8 mouse cellular contexts compared by ENCODE assay signal in genomic region chr11:98744456-98745019, GRCm38 (mm10). TPM values are rescaled to one million over a fixed set of nuclear protein-coding genes. Genes with fewer than 3 reads are reported as not detected.
DNase-seq lines count a peak whose midpoint lies in the region; ATAC-seq and TF ChIP-seq lines count a peak whose summit lies in the region.

No protein-coding gene starts in this region.

- peak overlapping the region; percentile 74 for H3K4me2 ChIP-seq in forebrain, embryonic 12.5 days
- peak overlapping the region; percentile 85 for H3K4me2 ChIP-seq in intestine, embryonic 16.5 days (ENCODE audit: low read depth, low read length)
- peak overlapping the region; percentile 67 for H3K4me2 ChIP-seq in midbrain, embryonic 15.5 days

- no peak for ATAC-seq in forebrain, embryonic 12.5 days (ENCODE audit: low FRiP score)
- no peak for ATAC-seq in intestine, embryonic 16.5 days
- no peak for ATAC-seq in midbrain, embryonic 15.5 days (replicated peaks)

- intact Hi-C loops in heart, adult 2 months (cut with DNase I) = no loop called here

- H3K27ac ChIP-seq in heart, adult 2 months = peak overlapping the region; percentile 100
- H3K27ac ChIP-seq in forebrain, embryonic 12.5 days = peak overlapping the region; percentile 98
- H3K27ac ChIP-seq in intestine, embryonic 16.5 days (ENCODE audit: low read length) = peak overlapping the region; percentile 99
- peak overlapping the region; percentile 100 for H3K27ac ChIP-seq in midbrain, embryonic 15.5 days

- peak overlapping the region; percentile 53 for H3K9ac ChIP-seq in heart, adult 2 months (ENCODE audit: low read depth, low read length)
- peak overlapping the region; percentile 94 for H3K9ac ChIP-seq in forebrain, embryonic 12.5 days
- peak overlapping the region; percentile 99 for H3K9ac ChIP-seq in intestine, embryonic 16.5 days (ENCODE audit: low read depth, low read length)
- H3K9ac ChIP-seq in midbrain, embryonic 15.5 days = peak overlapping the region; percentile 98

- no peaks in the 10 kb centered on the region for H3K9me3 ChIP-seq in forebrain, embryonic 12.5 days
- H3K9me3 ChIP-seq in intestine, embryonic 16.5 days (ENCODE audit: control insufficient read depth, low read length) = no peaks in the 10 kb centered on the region
- no peaks in the 10 kb centered on the region for H3K9me3 ChIP-seq in midbrain, embryonic 15.5 days

- peaks cover 44% of the 10 kb centered on the region for H3K4me1 ChIP-seq in heart, adult 2 months (ENCODE audit: control insufficient read depth, insufficient read depth, low read length)
- peaks cover 90% of the 10 kb centered on the region for H3K4me1 ChIP-seq in forebrain, embryonic 12.5 days
- peaks cover 75% of the 10 kb centered on the region for H3K4me1 ChIP-seq in intestine, embryonic 16.5 days (ENCODE audit: control insufficient read depth, insufficient read depth, low read length)
- peaks cover 81% of the 10 kb centered on the region for H3K4me1 ChIP-seq in midbrain, embryonic 15.5 days

- peak; percentile 38 to 45 for DNase-seq in heart, adult 2 months
- no peak for DNase-seq in heart, adult 9 months (ENCODE audit: low spot score in 2 of 2)
- no peak for DNase-seq in retina, postnatal 1 day
- DNase-seq in spleen, adult 12 weeks (ENCODE audit: low spot score) = no peak
- no peak for DNase-seq in embryo, embryonic 10.5 days (ENCODE audit: low spot score)

- no peak for TF ChIP-seq CTCF in heart, adult 2 months (IDR thresholded peaks at IDR 0.05)

- no peaks in the 10 kb centered on the region for H3K27me3 ChIP-seq in heart, adult 2 months (ENCODE audit: control insufficient read depth, insufficient read depth, low read length)
- H3K27me3 ChIP-seq in forebrain, embryonic 12.5 days = no peaks in the 10 kb centered on the region
- no peaks in the 10 kb centered on the region for H3K27me3 ChIP-seq in intestine, embryonic 16.5 days (replicated peaks; ENCODE audit: control insufficient read depth, insufficient read depth, low read length)
- H3K27me3 ChIP-seq in midbrain, embryonic 15.5 days (replicated peaks) = no peaks in the 10 kb centered on the region

- no peak for TF ChIP-seq EP300 in heart, adult 2 months (IDR thresholded peaks at IDR 0.05; ENCODE audit: insufficient read depth, low read depth, low read length)

- peaks cover 5% of the 10 kb centered on the region; the same call in 1 of the 2 replicates for H3K36me3 ChIP-seq in heart, adult 2 months (ENCODE audit: control insufficient read depth, insufficient read depth, low read length)
- H3K36me3 ChIP-seq in forebrain, embryonic 12.5 days (replicated peaks) = no peaks in the 10 kb centered on the region
- no peaks in the 10 kb centered on the region for H3K36me3 ChIP-seq in intestine, embryonic 16.5 days (ENCODE audit: control insufficient read depth, insufficient read depth, low read length)
- H3K36me3 ChIP-seq in midbrain, embryonic 15.5 days (replicated peaks) = no peaks in the 10 kb centered on the region

- TF ChIP-seq POLR2A in heart, adult 2 months (IDR thresholded peaks at IDR 0.05; ENCODE audit: insufficient read depth, low read depth, low read length) = no peak

- peak overlapping the region; percentile 100 for H3K4me3 ChIP-seq in heart, adult 2 months
- H3K4me3 ChIP-seq in forebrain, embryonic 12.5 days (replicated peaks) = peak overlapping the region; percentile 84
- peak overlapping the region; percentile 94 for H3K4me3 ChIP-seq in intestine, embryonic 16.5 days (ENCODE audit: low read length)
- H3K4me3 ChIP-seq in midbrain, embryonic 15.5 days = peak overlapping the region; percentile 90

- 17% methylated on average over 7 of the region's 7 CpGs for WGBS in heart, adult 2 months
- WGBS in forebrain, embryonic 12.5 days = 41% methylated on average over 7 of the region's 7 CpGs
- 28% methylated on average over 7 of the region's 7 CpGs for WGBS in intestine, embryonic 16.5 days
- WGBS in midbrain, embryonic 15.5 days = 34% methylated on average over 7 of the region's 7 CpGs

- peaks cover 7% of the 10 kb centered on the region; the same call in 1 of the 2 replicates for H3K79me2 ChIP-seq in heart, adult 2 months (replicated peaks; ENCODE audit: control insufficient read depth, insufficient read depth, low read length)

RNA-seq across cellular contexts. Expression of gene Thra, which starts 4.1 kb away (rescaled TPM):
- 100 to 1,000 TPM; 103 to 105 TPM for total RNA-seq in heart, adult 2 months (2021)
- polyA plus RNA-seq in heart, adult 2 months (2012; rRNA removed) = 89.4 and 104 TPM in 2 replicates
- polyA plus RNA-seq in forebrain, embryonic 12.5 days (2016; fragmentation: Nextera tagmentation; extraction: Ambion mirVana) = 53.4 and 59.8 TPM in 2 replicates
- polyA plus RNA-seq in intestine, embryonic 16.5 days (2015; fragmentation: Nextera tagmentation; extraction: Ambion mirVana) = 41.5 and 42.0 TPM in 2 replicates
- polyA plus RNA-seq in midbrain, embryonic 15.5 days (2015; fragmentation: Nextera tagmentation; extraction: Ambion mirVana) = 151 and 158 TPM in 2 replicates

RNA-seq across cellular contexts. Expression of gene Med24, which starts 15.3 kb away (rescaled TPM):
- total RNA-seq in heart, adult 2 months (2021) = 10 to 100 TPM; 41.6 to 48.1 TPM
- 54.5 and 65.2 TPM in 2 replicates for polyA plus RNA-seq in heart, adult 2 months (2012; rRNA removed)
- polyA plus RNA-seq in forebrain, embryonic 12.5 days (2016; fragmentation: Nextera tagmentation; extraction: Ambion mirVana) = 88.1 and 95.0 TPM in 2 replicates
- 36.8 and 38.5 TPM in 2 replicates for polyA plus RNA-seq in intestine, embryonic 16.5 days (2015; fragmentation: Nextera tagmentation; extraction: Ambion mirVana)
- 82.9 and 84.8 TPM in 2 replicates for polyA plus RNA-seq in midbrain, embryonic 15.5 days (2015; fragmentation: Nextera tagmentation; extraction: Ambion mirVana)

RNA-seq across cellular contexts. Expression of gene Nr1d1, which starts 30.6 kb away (rescaled TPM):
- 100 to 1,000 TPM in 1 of 2 experiments, 10 to 100 TPM in 1; 35.5 to 111 TPM for total RNA-seq in heart, adult 2 months (2021)
- polyA plus RNA-seq in heart, adult 2 months (2012; rRNA removed) = 190 and 208 TPM in 2 replicates
- 2.1 and 2.2 TPM in 2 replicates for polyA plus RNA-seq in forebrain, embryonic 12.5 days (2016; fragmentation: Nextera tagmentation; extraction: Ambion mirVana)
- polyA plus RNA-seq in intestine, embryonic 16.5 days (2015; fragmentation: Nextera tagmentation; extraction: Ambion mirVana) = 2.3 and 2.7 TPM in 2 replicates
- polyA plus RNA-seq in midbrain, embryonic 15.5 days (2015; fragmentation: Nextera tagmentation; extraction: Ambion mirVana) = 3.4 and 3.9 TPM in 2 replicates

RNA-seq across cellular contexts. Expression of gene Csf3, which starts 43.5 kb away (rescaled TPM):
- total RNA-seq in heart, adult 2 months (2021) = not detected
- polyA plus RNA-seq in heart, adult 2 months (2012; rRNA removed) = not detected in 2 replicates
- 0.14 TPM in 1 of 2 replicates, not detected in the other for polyA plus RNA-seq in forebrain, embryonic 12.5 days (2016; fragmentation: Nextera tagmentation; extraction: Ambion mirVana)
- polyA plus RNA-seq in intestine, embryonic 16.5 days (2015; fragmentation: Nextera tagmentation; extraction: Ambion mirVana) = 0.10 TPM in 1 of 2 replicates, not detected in the other
- polyA plus RNA-seq in midbrain, embryonic 15.5 days (2015; fragmentation: Nextera tagmentation; extraction: Ambion mirVana) = not detected in 2 replicates

RNA-seq across cellular contexts. Expression of gene Msl1, which starts 50.8 kb away (rescaled TPM):
- 10 to 100 TPM; 68.9 to 75.3 TPM for total RNA-seq in heart, adult 2 months (2021)
- polyA plus RNA-seq in heart, adult 2 months (2012; rRNA removed) = 21.9 and 44.4 TPM in 2 replicates
- 39.3 and 39.9 TPM in 2 replicates for polyA plus RNA-seq in forebrain, embryonic 12.5 days (2016; fragmentation: Nextera tagmentation; extraction: Ambion mirVana)
- polyA plus RNA-seq in intestine, embryonic 16.5 days (2015; fragmentation: Nextera tagmentation; extraction: Ambion mirVana) = 13.5 and 14.5 TPM in 2 replicates
- polyA plus RNA-seq in midbrain, embryonic 15.5 days (2015; fragmentation: Nextera tagmentation; extraction: Ambion mirVana) = 33.2 and 33.6 TPM in 2 replicates

Comparison
In these comparisons a context has a peak if more than half of its experiments do, and no peak if none do; other contexts are left out.
1. DNase-seq: peak in heart, adult 2 months (2 of 2); none in heart, adult 9 months (0 of 2), retina, postnatal 1 day (single experiment), spleen, adult 12 weeks (single experiment) and embryo, embryonic 10.5 days (single experiment).
2. RNA of gene Nr1d1, which starts 30.6 kb away (polyA plus RNA-seq): 190 to 208 TPM in heart, adult 2 months; 3.4 to 3.9 TPM in midbrain, embryonic 15.5 days, 2.3 to 2.7 TPM in intestine, embryonic 16.5 days and 2.1 to 2.2 TPM in forebrain, embryonic 12.5 days; every median in the first group is over 10 times any median in the second.
3. Peak in every context shown above with its lines, with median percentiles within 50 percentile points of each other: H3K27ac ChIP-seq, H3K4me3 ChIP-seq, H3K9ac ChIP-seq and H3K4me2 ChIP-seq.